Mouse (Mus musculus): Measurements from ENCODE around the gene Clps.

GRCm38 (mm10) chr17:28513337-28513736 lies 47.2 kb downstream of the Clps start:
- TF ChIP-seq MAX (IDR thresholded peaks at IDR 0.05) (no peak), USF1 (IDR thresholded peaks at IDR 0.05; ENCODE audit: low read depth) (no peak), CTCF (IDR thresholded peaks at IDR 0.05; ENCODE audit: control insufficient read depth, insufficient read depth, insufficient read length) (no peak), CEBPB (IDR thresholded peaks at IDR 0.05; ENCODE audit: low read depth) (no peak), MYOG (IDR thresholded peaks at IDR 0.05; ENCODE audit: control insufficient read depth, extremely low read depth, insufficient read length) (no peak)
